Mouse (Mus musculus): ENCODE measurements at regions not wholly inside any gene's neighbourhood (a gene's known extent, or its start where the extent isn't known, plus 50 kb on each side); places are given as distances from the start of the nearest gene placed in this dataset.

DNA sequence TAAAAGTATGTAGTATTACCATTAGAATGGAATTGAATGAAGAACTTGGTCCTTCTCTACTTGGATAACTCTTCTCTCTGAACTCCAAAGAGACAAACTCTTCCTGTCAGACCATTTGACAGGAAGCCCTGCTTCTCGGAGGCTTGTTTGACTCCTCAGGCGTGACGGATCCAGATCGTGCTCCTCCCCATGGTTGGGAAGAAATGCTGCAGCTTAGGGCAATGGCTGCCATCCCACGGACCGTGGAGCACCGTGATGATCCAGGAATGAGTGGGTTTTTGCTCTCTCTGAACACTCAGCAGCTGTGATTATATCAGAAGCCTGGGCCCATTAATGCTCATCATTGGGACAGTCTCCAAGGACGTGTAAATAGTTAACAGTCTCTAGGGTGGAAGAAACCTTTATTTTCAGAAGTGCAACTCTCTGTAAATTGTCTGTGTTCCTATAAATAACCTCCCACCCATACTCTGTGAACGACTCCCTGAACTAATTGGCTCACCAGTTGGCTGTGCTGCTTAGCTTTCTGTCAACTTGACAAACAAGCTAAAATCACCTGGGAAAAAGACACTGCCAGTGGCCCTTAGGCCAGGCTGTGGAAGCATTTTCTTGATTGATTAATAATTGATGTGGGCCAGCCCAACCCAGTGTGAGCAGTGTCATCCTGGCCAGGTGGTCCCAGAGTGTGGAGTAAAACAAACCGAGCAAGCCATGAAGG lies 88.2 kb upstream of the Mylip start:
- Histone ChIP-seq H3K27ac (ENCODE audit: control insufficient read depth, insufficient read depth, low read depth, low read length) (no peak overlapping the region), H3K36me3 (ENCODE audit: control insufficient read depth, insufficient read depth, low read length) (no peaks in the 10 kb centered on the region), H3K4me3 (ENCODE audit: control insufficient read depth, low read depth, low read length) (no peak overlapping the region), H3K4me1 (ENCODE audit: control insufficient read depth, insufficient read depth, low read length) (no peaks in the 10 kb centered on the region), H3K27me3 (ENCODE audit: control insufficient read depth, insufficient read depth, low read length) (no peaks in the 10 kb centered on the region)
- no peak for TF ChIP-seq POLR2A (IDR thresholded peaks at IDR 0.05; ENCODE audit: control insufficient read depth, low read depth, low read length)
- no peak for TF ChIP-seq CTCF (IDR thresholded peaks at IDR 0.05; ENCODE audit: control insufficient read depth, insufficient read depth, insufficient replicate concordance, low read depth, low read length)

DNA sequence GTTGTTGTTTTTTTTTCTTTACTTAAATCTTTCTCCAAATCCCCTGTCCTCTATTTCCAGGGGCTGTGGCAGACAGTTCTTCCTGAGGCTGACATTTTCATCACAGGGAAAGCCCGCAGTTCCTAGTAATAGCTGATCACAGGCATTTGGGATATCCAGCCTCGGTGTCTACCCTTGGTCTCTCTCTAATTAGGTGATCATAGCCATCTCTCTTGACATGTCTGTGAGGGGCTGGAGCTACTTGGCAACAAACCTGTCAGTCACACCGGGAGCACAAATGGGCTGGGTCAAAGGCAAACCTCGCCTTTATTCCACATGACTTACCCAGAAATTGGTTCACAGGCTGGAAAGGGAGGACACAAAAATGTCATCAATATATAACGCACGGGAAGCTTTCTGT lies 86.7 kb upstream of the Mylip start:
- Histone ChIP-seq H3K27me3 (ENCODE audit: control insufficient read depth, insufficient read depth, low read length) (no peaks in the 10 kb centered on the region), H3K4me1 (ENCODE audit: control insufficient read depth, insufficient read depth, low read length) (no peaks in the 10 kb centered on the region), H3K36me3 (ENCODE audit: control insufficient read depth, insufficient read depth, low read length) (no peaks in the 10 kb centered on the region), H3K27ac (ENCODE audit: control insufficient read depth, insufficient read depth, low read depth, low read length) (no peak overlapping the region), H3K4me3 (ENCODE audit: control insufficient read depth, low read depth, low read length) (no peak overlapping the region)
- TF ChIP-seq CTCF (IDR thresholded peaks at IDR 0.05; ENCODE audit: control insufficient read depth, insufficient read depth, insufficient replicate concordance, low read depth, low read length) (no peak), POLR2A (IDR thresholded peaks at IDR 0.05; ENCODE audit: control insufficient read depth, low read depth, low read length) (no peak)

DNA sequence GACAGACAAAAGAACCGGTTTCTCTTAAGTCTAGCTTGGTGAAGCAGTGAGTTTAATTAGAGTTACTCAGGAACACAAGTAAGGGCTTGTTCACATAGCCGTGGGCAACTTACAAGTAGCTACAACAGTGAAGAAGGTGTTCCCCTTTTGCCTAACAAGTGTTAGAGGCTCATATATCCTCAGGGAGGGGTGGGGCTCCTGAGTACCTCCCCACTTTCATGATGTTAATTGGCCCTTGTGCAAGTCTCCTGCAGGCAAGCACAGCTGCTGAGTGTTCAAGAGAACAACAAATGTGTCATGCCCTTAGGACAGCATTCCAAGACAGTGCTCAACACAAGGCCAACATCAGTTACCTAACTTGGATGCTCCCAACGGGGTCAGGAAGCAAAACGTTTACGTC lies 83.4 kb upstream of the Mylip start:
- no peak for TF ChIP-seq POLR2A (IDR thresholded peaks at IDR 0.05; ENCODE audit: control insufficient read depth, low read depth, low read length)
- TF ChIP-seq CTCF (IDR thresholded peaks at IDR 0.05; ENCODE audit: control insufficient read depth, insufficient read depth, insufficient replicate concordance, low read depth, low read length) = no peak
- no peaks in the 10 kb centered on the region for H3K36me3 ChIP-seq (ENCODE audit: control insufficient read depth, insufficient read depth, low read length)
- no peaks in the 10 kb centered on the region for H3K4me1 ChIP-seq (ENCODE audit: control insufficient read depth, insufficient read depth, low read length)
- H3K27ac ChIP-seq (ENCODE audit: control insufficient read depth, insufficient read depth, low read depth, low read length) = no peak overlapping the region
- H3K27me3 ChIP-seq (ENCODE audit: control insufficient read depth, insufficient read depth, low read length) = no peaks in the 10 kb centered on the region
- no peak overlapping the region for H3K4me3 ChIP-seq (ENCODE audit: control insufficient read depth, low read depth, low read length)

DNA sequence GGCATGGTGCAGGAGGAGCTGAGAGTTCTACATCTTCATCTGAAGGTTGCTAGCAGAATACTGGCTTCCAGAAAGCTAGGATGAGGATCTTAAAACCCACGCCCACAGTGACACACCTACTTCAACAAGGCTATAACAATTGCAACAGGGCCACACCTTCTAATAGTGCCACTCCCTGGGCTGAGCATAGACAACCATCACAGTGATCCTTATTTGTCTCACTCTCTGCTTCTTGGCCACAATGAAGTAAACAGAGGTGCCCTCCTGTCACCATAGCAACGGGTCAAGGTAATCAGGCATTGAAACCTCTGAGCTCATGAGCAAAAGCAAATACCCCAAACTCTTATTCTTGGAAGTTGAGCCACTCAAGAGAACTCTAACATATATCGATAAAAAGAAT lies 82.3 kb upstream of the Mylip start:
- TF ChIP-seq CTCF (IDR thresholded peaks at IDR 0.05; ENCODE audit: control insufficient read depth, insufficient read depth, insufficient replicate concordance, low read depth, low read length) = no peak
- no peak for TF ChIP-seq POLR2A (IDR thresholded peaks at IDR 0.05; ENCODE audit: control insufficient read depth, low read depth, low read length)

DNA sequence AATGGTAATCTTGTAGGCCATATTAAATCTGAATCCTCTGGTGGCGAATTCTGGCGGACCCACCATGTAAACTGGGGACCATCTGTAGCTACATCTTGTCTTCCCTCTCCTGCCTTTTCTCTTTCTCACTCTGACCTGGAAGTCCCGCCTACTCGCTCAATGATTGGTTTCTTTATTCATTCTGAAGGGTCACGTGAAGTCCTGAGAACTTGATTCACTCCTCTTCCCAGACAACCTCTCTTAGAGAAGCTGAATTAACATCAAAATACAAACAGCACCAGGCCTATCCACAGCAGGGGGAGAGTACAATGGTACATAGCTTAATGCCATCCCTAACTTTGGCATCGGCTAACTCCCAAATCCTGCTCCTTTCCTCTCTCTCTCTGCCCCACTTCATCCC lies 69.9 kb upstream of the Mylip start:
- Histone ChIP-seq H3K27me3 (ENCODE audit: control insufficient read depth, insufficient read depth, low read length) (no peaks in the 10 kb centered on the region), H3K4me3 (ENCODE audit: control insufficient read depth, low read depth, low read length) (no peak overlapping the region), H3K4me1 (ENCODE audit: control insufficient read depth, insufficient read depth, low read length) (no peaks in the 10 kb centered on the region), H3K27ac (ENCODE audit: control insufficient read depth, insufficient read depth, low read depth, low read length) (no peak overlapping the region), H3K36me3 (ENCODE audit: control insufficient read depth, insufficient read depth, low read length) (no peaks in the 10 kb centered on the region)
- TF ChIP-seq POLR2A (IDR thresholded peaks at IDR 0.05; ENCODE audit: control insufficient read depth, low read depth, low read length) = no peak
- TF ChIP-seq CTCF (IDR thresholded peaks at IDR 0.05; ENCODE audit: control insufficient read depth, insufficient read depth, insufficient replicate concordance, low read depth, low read length) = no peak

More for the DNA sequence above, 82.3 kb upstream of the Mylip start:
- Histone ChIP-seq H3K27ac (ENCODE audit: control insufficient read depth, insufficient read depth, low read depth, low read length) (no peak overlapping the region), H3K4me1 (ENCODE audit: control insufficient read depth, insufficient read depth, low read length) (no peaks in the 10 kb centered on the region), H3K27me3 (ENCODE audit: control insufficient read depth, insufficient read depth, low read length) (no peaks in the 10 kb centered on the region), H3K36me3 (ENCODE audit: control insufficient read depth, insufficient read depth, low read length) (no peaks in the 10 kb centered on the region), H3K4me3 (ENCODE audit: control insufficient read depth, low read depth, low read length) (no peak overlapping the region)

DNA sequence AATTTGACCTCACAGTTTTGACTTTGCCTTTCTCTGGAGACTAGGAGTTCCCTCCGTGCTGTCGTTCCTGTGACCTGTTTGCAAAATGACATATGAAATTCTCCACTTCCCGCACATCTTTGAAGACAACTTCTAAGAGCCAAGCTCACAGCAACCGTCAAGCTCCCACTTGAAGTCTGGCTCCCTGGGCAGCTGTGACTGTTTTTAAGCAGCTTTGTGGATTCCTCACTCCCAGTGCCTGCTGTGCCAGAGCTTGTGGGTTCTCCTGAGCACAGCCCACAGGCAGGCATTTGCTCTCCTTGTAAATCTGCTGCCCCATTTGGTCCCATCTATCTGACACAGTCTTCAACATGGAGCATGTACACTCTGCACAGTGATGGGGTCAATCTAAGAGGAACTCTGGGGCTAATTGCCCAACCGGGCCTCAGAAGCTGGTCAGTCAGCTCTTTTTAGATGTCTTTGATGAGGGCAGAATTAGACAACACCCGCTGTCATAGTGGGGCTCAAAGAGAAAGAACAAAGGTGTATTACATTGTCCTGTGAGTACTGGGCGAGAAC lies 63.7 kb upstream of the Mylip start:
- Histone ChIP-seq H3K27ac (ENCODE audit: control insufficient read depth, insufficient read depth, low read depth, low read length) (no peak overlapping the region), H3K4me1 (ENCODE audit: control insufficient read depth, insufficient read depth, low read length) (no peaks in the 10 kb centered on the region), H3K27me3 (ENCODE audit: control insufficient read depth, insufficient read depth, low read length) (no peaks in the 10 kb centered on the region), H3K4me3 (ENCODE audit: control insufficient read depth, low read depth, low read length) (no peak overlapping the region), H3K36me3 (ENCODE audit: control insufficient read depth, insufficient read depth, low read length) (no peaks in the 10 kb centered on the region)
- TF ChIP-seq CTCF (IDR thresholded peaks at IDR 0.05; ENCODE audit: control insufficient read depth, insufficient read depth, insufficient replicate concordance, low read depth, low read length) = no peak
- no peak for TF ChIP-seq POLR2A (IDR thresholded peaks at IDR 0.05; ENCODE audit: control insufficient read depth, low read depth, low read length)

DNA sequence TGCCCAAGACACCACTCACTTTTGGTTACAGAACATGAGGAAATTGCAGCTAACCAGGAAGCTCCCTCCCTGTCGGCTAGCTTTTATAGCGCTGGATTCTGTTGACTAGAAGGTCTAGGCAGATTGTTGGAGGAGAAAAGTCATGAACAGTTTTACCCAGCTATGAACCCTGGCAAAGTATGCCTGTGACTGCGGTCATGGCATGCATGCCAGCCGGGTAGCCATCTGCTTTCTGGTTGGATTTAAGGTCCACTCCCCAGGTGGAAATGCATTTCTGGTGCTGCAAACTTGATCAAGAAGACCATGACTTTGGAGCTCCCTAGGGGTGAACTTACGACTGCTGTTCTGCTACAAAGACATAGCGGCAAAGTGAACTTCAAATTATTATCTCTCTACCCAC lies 62.8 kb upstream of the Mylip start:
- H3K4me1 ChIP-seq (ENCODE audit: control insufficient read depth, insufficient read depth, low read length) = no peaks in the 10 kb centered on the region
- TF ChIP-seq CTCF (IDR thresholded peaks at IDR 0.05; ENCODE audit: control insufficient read depth, insufficient read depth, insufficient replicate concordance, low read depth, low read length) = no peak
- no peak for TF ChIP-seq POLR2A (IDR thresholded peaks at IDR 0.05; ENCODE audit: control insufficient read depth, low read depth, low read length)
- no peaks in the 10 kb centered on the region for H3K27me3 ChIP-seq (ENCODE audit: control insufficient read depth, insufficient read depth, low read length)
- no peak overlapping the region for H3K27ac ChIP-seq (ENCODE audit: control insufficient read depth, insufficient read depth, low read depth, low read length)
- H3K36me3 ChIP-seq (ENCODE audit: control insufficient read depth, insufficient read depth, low read length) = no peaks in the 10 kb centered on the region
- H3K4me3 ChIP-seq (ENCODE audit: control insufficient read depth, low read depth, low read length) = no peak overlapping the region

All from testis, adult 2 months (tissue).